Mouse (Mus musculus) hindbrain, postnatal 0 days (tissue): ENCODE measurements around the gene Sidt1. TPM values are rescaled to one million over a fixed set of nuclear protein-coding genes. Genes with fewer than 3 reads are reported as not detected.
A peak's percentile ranks its signal among the peaks of the same experiment; 100 is the strongest.

Source experiments
- ATAC-seq: fragments of 200-750 bp; cut with Nextera tagmentation; 2 replicates; pipeline ENCODE4 v1.8.0; 2017; ENCODE audit warnings: mild to moderate bottlenecking, moderate TSS enrichment, moderate library complexity
- DNase-seq: peaks from one replicate; pipeline ENCODE4 v3.0.0-alpha.2; 2015; ENCODE audit warnings: low spot score
- H3K27ac ChIP-seq: fragments of 300-500 bp; sonication (generic); 2 replicates; pipeline ENCODE4 v1.5.1; 2014; ENCODE audit warnings: mild to moderate bottlenecking
- H3K27me3 ChIP-seq: fragments of 300-500 bp; sonication (generic); 2 replicates; pipeline ENCODE4 v1.6.1; 2014; ENCODE audit warnings: low read length, mixed read lengths; ENCODE audit not compliant: insufficient read depth
- H3K36me3 ChIP-seq: fragments of 300-500 bp; sonication (generic); 2 replicates; pipeline ENCODE4 v1.6.1; 2014; ENCODE audit warnings: low read length, mixed read lengths; ENCODE audit not compliant: insufficient read depth
- H3K4me1 ChIP-seq: fragments of 300-500 bp; sonication (generic); 2 replicates; pipeline ENCODE4 v1.6.1; 2014; ENCODE audit warnings: antibody characterized with exemption, low read length, mixed read lengths; ENCODE audit not compliant: insufficient read depth
- H3K4me2 ChIP-seq: fragments of 300-500 bp; sonication (generic); 2 replicates; pipeline ENCODE4 v1.6.1; 2014; ENCODE audit warnings: low read depth, mild to moderate bottlenecking, low read length, moderate library complexity, mixed read lengths
- H3K4me3 ChIP-seq: fragments of 300-500 bp; sonication (generic); 2 replicates; pipeline ENCODE4 v1.5.1; 2014; ENCODE audit warnings: low read length
- H3K9ac ChIP-seq: fragments of 300-500 bp; sonication (generic); replicated peaks from 2 replicates; pipeline ENCODE4 v1.6.1; 2014; ENCODE audit warnings: mild to moderate bottlenecking, low read length, moderate library complexity, mixed read lengths
- H3K9me3 ChIP-seq: fragments of 300-500 bp; sonication (generic); 2 replicates; pipeline ENCODE4 v1.6.1; 2016; ENCODE audit warnings: low read length, mixed read lengths
- CTCF ChIP-seq: IDR thresholded peaks from 2 replicates; pipeline ENCODE4 v1.5.1; 2016; ENCODE audit warnings: antibody characterized with exemption, control low read depth, low read depth
- WGBS: fragments of 180-500 bp; shearing (Covaris S2); extraction: QIAGEN DNeasy Blood & Tissue Kit; methylation state at CpG from one replicate; pipeline ENCODE4 v1.1.7; 2014; 5-methylcytosine and 5-hydroxymethylcytosine counted together
- polyA plus RNA-seq: library from polyadenylated mRNA; unstranded; fragments of >200 nt; fragmentation: Nextera tagmentation; extraction: Ambion mirVana; gene quantifications from 2 replicates; pipeline ENCODE4 v1.2.1, GENCODE M21; 2015
- total RNA-seq: library from RNA; depleted of rRNA; stranded (reverse); fragments of >200 nt; gene quantifications from 2 replicates; pipeline ENCODE4 v1.2.3, GENCODE M21; 2014

The Sidt1 gene
- total and polyA plus RNA-seq, 2 experiments from 2014 or later, result 21.8 to 44.3 TPM

DNA sequence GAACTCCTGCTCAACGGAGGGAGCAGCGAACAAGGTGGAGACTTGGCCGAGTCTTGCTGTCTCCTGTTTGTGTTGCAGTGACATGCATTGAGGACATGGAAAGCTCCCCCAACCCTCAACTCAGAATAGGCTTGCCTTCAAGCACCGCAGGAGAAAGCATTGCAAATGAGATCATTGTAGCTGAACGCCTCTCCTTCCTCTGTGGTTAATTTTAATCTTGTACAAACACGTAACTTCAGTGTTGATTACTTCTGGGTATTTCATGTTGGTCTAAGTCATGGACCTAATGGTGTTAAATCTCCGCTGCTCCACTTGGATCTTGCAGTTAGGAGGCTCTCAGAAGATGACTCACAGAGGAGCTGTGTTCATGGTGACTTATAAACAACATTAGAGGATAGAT lies 120.3 kb downstream of the Sidt1 start:
- no peaks in the 10 kb centered on the region for H3K4me1 ChIP-seq
- peaks cover 50% of the 10 kb centered on the region for H3K36me3 ChIP-seq
- ATAC-seq (no peak), DNase-seq (no peak)
- no peak overlapping the region for H3K9ac ChIP-seq
- no peak for TF ChIP-seq CTCF
- H3K4me3 ChIP-seq, result no peak overlapping the region
- H3K9me3 ChIP-seq, result no peaks in the 10 kb centered on the region
- no peaks in the 10 kb centered on the region for H3K27me3 ChIP-seq
- WGBS, result 91% methylated on average over 7 of the region's 7 CpGs
- H3K4me2 ChIP-seq, result no peak overlapping the region
- no peak overlapping the region for H3K27ac ChIP-seq

DNA sequence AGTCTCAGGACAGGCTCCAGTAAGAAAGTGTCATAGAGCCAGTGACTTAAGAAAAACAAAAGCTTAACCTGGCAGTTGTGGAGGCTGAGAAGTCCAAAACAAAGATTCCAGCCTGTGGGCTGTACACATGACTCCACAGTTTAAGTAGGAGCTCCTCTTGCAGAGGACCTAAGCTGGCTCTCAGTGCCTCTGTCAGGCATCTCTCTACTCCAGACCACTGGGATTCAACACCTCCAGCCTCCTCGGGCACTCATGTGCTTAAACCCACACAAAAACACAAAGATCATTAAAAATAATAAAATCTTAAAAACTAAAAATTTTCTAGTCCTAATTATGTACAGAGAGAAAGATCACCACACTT lies 122.0 kb downstream of the Sidt1 start:
- 91% methylated on average over 1 of the region's 1 CpGs for WGBS
- Histone ChIP-seq H3K9me3 (no peaks in the 10 kb centered on the region), H3K4me1 (no peaks in the 10 kb centered on the region), H3K4me2 (no peak overlapping the region), H3K27ac (no peak overlapping the region), H3K9ac (no peak overlapping the region), H3K4me3 (no peak overlapping the region), H3K27me3 (no peaks in the 10 kb centered on the region), H3K36me3 (peaks cover 40% of the 10 kb centered on the region)
- no peak for TF ChIP-seq CTCF
- DNase-seq (no peak), ATAC-seq (no peak)

DNA sequence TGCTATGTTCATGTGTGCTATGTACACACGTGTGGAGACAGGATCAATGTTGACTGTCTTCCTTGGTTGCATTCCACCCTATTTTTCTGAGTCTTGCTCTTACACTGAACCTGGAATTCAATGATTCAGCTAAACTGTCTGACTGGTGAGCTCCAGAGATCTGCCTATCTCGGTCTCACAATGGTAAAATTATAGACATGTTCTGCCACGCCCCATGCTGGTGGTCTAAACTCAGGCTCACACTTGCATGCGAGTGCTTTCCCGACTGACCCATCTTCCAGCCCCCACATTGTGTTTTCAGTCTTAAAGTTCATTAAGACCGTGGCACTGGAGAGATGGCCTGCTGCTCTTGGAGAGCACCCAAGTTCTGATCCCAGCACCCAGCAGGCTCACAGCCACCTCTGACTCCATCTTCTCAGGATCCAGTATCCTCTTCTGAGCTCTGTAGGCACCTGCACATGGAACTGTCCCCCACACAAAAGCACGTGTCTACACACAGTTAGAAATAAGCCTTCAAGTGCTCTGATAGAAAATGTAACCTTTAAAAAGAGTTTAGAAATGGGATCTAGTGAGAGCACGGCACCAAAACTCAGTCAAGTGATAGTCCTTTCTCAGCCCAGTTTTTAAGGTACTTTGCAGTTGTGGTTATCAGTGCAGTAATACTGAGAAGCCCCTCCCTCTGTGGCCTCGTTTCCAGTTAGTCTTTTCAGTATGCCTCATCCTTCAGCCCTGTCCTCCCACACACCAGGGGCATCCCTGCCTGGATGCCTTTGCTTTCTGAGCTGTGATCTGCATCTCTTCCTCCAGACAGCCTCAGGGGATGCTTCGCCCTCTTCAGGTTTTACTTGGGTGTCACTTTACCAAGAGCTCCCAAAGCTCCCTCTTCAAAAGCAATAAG lies 122.6 kb downstream of the Sidt1 start:
- H3K4me2 ChIP-seq, result no peak overlapping the region
- no peaks in the 10 kb centered on the region for H3K27me3 ChIP-seq
- ATAC-seq (no peak), DNase-seq (no peak)
- H3K27ac ChIP-seq, result no peak overlapping the region
- no peaks in the 10 kb centered on the region for H3K4me1 ChIP-seq
- no peak overlapping the region for H3K9ac ChIP-seq
- H3K9me3 ChIP-seq, result no peaks in the 10 kb centered on the region
- no peak overlapping the region for H3K4me3 ChIP-seq
- 76% methylated on average over 10 of the region's 10 CpGs for WGBS
- TF ChIP-seq CTCF, result no peak
- H3K36me3 ChIP-seq, result peaks cover 34% of the 10 kb centered on the region

DNA sequence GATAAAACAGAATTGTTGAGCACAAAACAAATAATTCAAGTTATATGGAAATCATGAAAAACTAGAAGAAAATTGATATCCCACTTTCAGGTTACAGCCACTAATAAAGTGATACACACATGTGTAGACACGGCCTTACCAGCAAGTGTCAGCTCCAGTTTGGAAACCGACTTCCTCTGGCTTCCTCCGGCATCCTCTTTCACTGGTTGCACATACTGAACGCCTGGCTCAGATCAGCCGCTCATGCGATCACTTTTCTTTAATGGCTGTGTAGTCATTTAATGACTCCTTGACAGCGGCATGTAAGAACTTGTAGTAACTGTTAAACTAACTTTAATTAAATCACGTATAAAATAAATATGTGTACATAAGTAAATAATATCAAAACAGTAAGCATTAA lies 127.0 kb downstream of the Sidt1 start:
- no peaks in the 10 kb centered on the region for H3K4me1 ChIP-seq
- H3K36me3 ChIP-seq, result peaks cover 21% of the 10 kb centered on the region; the same call in 1 of the 2 replicates
- DNase-seq (no peak), ATAC-seq (no peak)
- no peaks in the 10 kb centered on the region for H3K27me3 ChIP-seq
- no peak overlapping the region for H3K9ac ChIP-seq
- no peak overlapping the region for H3K4me3 ChIP-seq
- H3K27ac ChIP-seq, result no peak overlapping the region
- no peak for TF ChIP-seq CTCF
- no peaks in the 10 kb centered on the region for H3K9me3 ChIP-seq
- H3K4me2 ChIP-seq, result no peak overlapping the region
- WGBS, result 88% methylated on average over 8 of the region's 8 CpGs

DNA sequence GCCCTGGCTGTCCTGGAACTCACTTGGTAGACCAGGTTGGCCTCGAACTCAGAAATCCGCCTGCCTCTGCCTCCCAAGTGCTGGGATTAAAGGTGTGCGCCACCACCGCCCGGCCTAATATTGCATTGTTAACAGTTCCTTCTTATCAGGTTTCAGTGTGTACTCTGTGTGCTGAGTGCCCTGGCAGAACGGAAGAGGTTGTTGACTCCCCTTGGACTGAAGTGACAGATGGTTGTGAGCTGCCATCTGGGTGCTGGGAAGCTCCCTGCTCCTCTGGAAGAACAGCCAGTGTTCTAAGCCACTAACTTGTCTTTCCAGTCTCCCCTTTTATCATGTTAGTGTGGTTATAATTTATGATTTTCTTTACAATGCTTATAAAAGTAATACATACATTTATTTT lies 128.7 kb downstream of the Sidt1 start:
- H3K9ac ChIP-seq, result no peak overlapping the region
- H3K4me1 ChIP-seq, result no peaks in the 10 kb centered on the region
- no peak overlapping the region for H3K4me3 ChIP-seq
- no peak for ATAC-seq
- H3K9me3 ChIP-seq, result no peaks in the 10 kb centered on the region
- 87% methylated on average over 6 of the region's 6 CpGs for whole genome bisulfite sequencing
- H3K27me3 ChIP-seq, result no peaks in the 10 kb centered on the region
- peak; percentile 14 for DNase-seq
- no peak for TF ChIP-seq CTCF
- no peak overlapping the region for H3K4me2 ChIP-seq
- no peak overlapping the region for H3K27ac ChIP-seq
- peaks cover 22% of the 10 kb centered on the region; the same call in 1 of the 2 replicates for H3K36me3 ChIP-seq

DNA sequence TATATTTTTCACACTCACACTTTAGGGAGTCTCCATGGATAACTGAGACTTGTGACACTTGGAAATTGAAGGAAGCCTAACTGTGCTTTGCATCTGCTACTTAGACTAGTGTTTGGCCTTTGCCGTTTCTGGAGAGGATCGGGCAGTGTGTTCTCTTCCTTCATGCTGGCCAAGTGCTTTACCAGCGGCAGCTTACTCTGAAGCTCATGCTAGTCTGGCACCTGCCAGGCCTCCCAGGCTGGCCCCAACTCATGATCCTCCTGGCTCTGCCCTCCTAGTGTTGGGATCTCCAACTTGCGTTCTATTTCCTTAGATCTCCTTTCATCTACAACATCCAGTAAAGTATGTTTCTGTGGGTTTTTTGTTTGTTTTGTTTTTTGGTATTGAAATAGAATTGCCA lies 132.8 kb downstream of the Sidt1 start:
- Histone ChIP-seq H3K4me3 (no peak overlapping the region), H3K27me3 (no peaks in the 10 kb centered on the region), H3K4me2 (no peak overlapping the region), H3K27ac (no peak overlapping the region), H3K9me3 (no peaks in the 10 kb centered on the region), H3K36me3 (peaks cover 11% of the 10 kb centered on the region; the same call in 1 of the 2 replicates), H3K4me1 (no peaks in the 10 kb centered on the region), H3K9ac (no peak overlapping the region)
- ATAC-seq (no peak), DNase-seq (no peak)
- no peak for TF ChIP-seq CTCF
- 90% methylated on average over 4 of the region's 4 CpGs for whole genome bisulfite sequencing

DNA sequence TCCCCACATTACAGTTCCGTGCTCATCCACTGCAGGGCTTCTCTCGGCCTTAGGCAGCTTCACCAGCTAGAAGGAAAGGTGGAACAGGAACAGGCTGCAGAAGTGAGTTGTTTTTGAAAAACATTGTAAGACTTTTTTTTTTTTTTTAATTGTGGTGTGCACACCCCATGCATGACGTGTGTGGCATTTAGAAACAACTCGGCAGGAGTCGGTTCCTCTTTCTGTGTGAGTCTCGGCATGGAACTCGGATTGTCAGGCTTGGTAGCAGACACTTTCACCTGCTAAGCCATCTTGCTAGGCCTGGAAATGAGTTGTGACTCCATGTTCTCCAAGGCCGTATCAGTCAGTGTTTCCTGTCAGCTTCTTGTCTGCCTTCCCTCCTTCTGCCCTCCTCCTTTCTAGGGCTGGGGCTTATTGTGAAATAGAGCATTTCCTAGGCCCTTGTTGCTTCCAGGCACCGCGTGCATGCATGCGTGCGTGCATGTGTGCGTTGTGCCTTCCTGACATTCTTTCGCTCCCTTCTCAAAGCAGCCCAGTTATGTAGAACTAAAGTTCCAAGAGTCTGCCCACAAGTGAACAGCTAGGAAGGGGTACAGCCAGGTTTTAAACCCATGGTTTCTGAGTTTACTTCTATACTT lies 133.8 kb downstream of the Sidt1 start:
- no peak for TF ChIP-seq CTCF
- H3K9me3 ChIP-seq, result no peaks in the 10 kb centered on the region
- H3K4me3 ChIP-seq, result no peak overlapping the region
- 86% methylated on average over 14 of the region's 14 CpGs for WGBS
- no peaks in the 10 kb centered on the region for H3K4me1 ChIP-seq
- H3K27ac ChIP-seq, result no peak overlapping the region
- H3K9ac ChIP-seq, result no peak overlapping the region
- no peak overlapping the region for H3K4me2 ChIP-seq
- H3K27me3 ChIP-seq, result no peaks in the 10 kb centered on the region
- DNase-seq (no peak), ATAC-seq (no peak)
- peaks cover 11% of the 10 kb centered on the region; the same call in 1 of the 2 replicates for H3K36me3 ChIP-seq
